Mouse (Mus musculus) forebrain, embryonic 15.5 days (tissue): ENCODE measurements around the gene Kazn. TPM values are rescaled to one million over a fixed set of nuclear protein-coding genes. Genes with fewer than 3 reads are reported as not detected.

Source experiments
- ATAC-seq: fragments of 200-750 bp; cut with Nextera tagmentation; replicated peaks from 2 replicates; pipeline ENCODE4 v1.8.0; 2017; ENCODE audit warnings: mild to moderate bottlenecking, moderate TSS enrichment, moderate library complexity
- H3K27ac ChIP-seq: fragments of 300-500 bp; sonication (generic); replicated peaks from 2 replicates; pipeline ENCODE4 v1.5.1; 2015; ENCODE audit warnings: mild to moderate bottlenecking, inconsistent platforms
- H3K27me3 ChIP-seq: fragments of 300-500 bp; sonication (generic); 2 replicates; pipeline ENCODE4 v1.6.1; 2015; ENCODE audit warnings: inconsistent platforms
- H3K36me3 ChIP-seq: fragments of 300-500 bp; sonication (generic); 2 replicates; pipeline ENCODE4 v1.6.1; 2015; ENCODE audit warnings: mild to moderate bottlenecking, inconsistent platforms
- H3K4me1 ChIP-seq: fragments of 300-500 bp; sonication (generic); 2 replicates; pipeline ENCODE4 v1.6.1; 2015; ENCODE audit warnings: inconsistent platforms
- H3K4me2 ChIP-seq: fragments of 300-500 bp; sonication (generic); replicated peaks from 2 replicates; pipeline ENCODE4 v1.6.1; 2015; ENCODE audit warnings: mild to moderate bottlenecking, inconsistent platforms
- H3K4me3 ChIP-seq: fragments of 300-500 bp; sonication (generic); 2 replicates; pipeline ENCODE4 v1.5.1; 2015; ENCODE audit warnings: mild to moderate bottlenecking, inconsistent platforms
- H3K9ac ChIP-seq: fragments of 300-500 bp; sonication (generic); replicated peaks from 2 replicates; pipeline ENCODE4 v1.6.1; 2015; ENCODE audit warnings: mild to moderate bottlenecking, inconsistent platforms
- H3K9me3 ChIP-seq: fragments of 300-500 bp; sonication (generic); 2 replicates; pipeline ENCODE4 v1.6.1; 2016; ENCODE audit warnings: inconsistent platforms
- WGBS: fragments of 180-500 bp; shearing (Covaris S2); methylation state at CpG from one replicate; pipeline ENCODE4 v1.1.7; 2015; ENCODE audit warnings: mixed read lengths; 5-methylcytosine and 5-hydroxymethylcytosine counted together
- polyA plus RNA-seq: library from polyadenylated mRNA; unstranded; fragments of >200 nt; fragmentation: Nextera tagmentation; extraction: Ambion mirVana; gene quantifications from 2 replicates; pipeline ENCODE4 v1.2.1, GENCODE M21; 2015

The Kazn gene
- polyA plus RNA-seq, 1 experiment from 2014 or later = 25.6 TPM

GRCm38 (mm10) chr4:142065270-142065669 lies 173.9 kb downstream of the Kazn start:
- H3K4me2 ChIP-seq = no peak overlapping the region
- H3K9ac ChIP-seq = no peak overlapping the region
- 85% methylated on average over 8 of the region's 8 CpGs for WGBS
- peaks cover 20% of the 10 kb centered on the region; the same call in 1 of the 2 replicates for H3K4me1 ChIP-seq
- ATAC-seq = no peak
- no peaks in the 10 kb centered on the region for H3K9me3 ChIP-seq
- H3K27me3 ChIP-seq = peaks cover 7% of the 10 kb centered on the region; the same call in 1 of the 2 replicates
- no peak overlapping the region for H3K4me3 ChIP-seq
- no peaks in the 10 kb centered on the region for H3K36me3 ChIP-seq
- H3K27ac ChIP-seq = no peak overlapping the region

DNA sequence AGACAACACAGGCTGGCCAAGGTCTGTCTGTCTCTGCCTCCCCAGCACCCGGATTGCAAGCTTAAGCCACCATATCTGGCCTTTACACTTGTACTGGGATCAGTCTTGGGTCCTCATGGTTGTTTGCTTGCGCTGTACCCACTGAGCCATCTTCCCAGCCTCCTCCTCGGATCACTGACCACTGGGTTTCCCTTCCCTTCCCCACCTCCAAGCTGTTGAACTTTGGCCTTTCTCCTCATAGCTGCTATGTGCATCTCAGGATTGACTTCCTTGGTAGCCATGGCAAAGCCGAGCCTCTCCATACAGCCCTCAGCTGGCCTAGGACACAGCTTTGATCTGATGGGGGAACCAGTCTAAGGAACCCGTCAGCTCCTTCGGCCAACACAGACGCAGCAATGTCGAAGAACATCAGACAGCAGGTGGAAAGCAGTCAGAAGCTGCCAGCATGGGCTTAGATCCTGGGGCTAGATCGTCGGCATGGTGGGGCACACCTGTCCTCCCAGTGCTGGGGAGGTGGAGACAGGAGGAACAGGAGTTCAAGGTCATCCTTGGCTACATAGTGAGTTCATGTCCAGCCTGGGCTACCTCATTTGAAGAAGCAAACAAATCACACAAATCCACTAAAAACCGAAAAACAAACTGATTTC lies 174.5 kb downstream of the Kazn start:
- no peak for ATAC-seq
- no peak overlapping the region for H3K27ac ChIP-seq
- no peaks in the 10 kb centered on the region for H3K36me3 ChIP-seq
- 93% methylated on average over 11 of the region's 11 CpGs for WGBS
- no peak overlapping the region for H3K4me2 ChIP-seq
- H3K4me1 ChIP-seq = peaks cover 21% of the 10 kb centered on the region; the same call in 1 of the 2 replicates
- H3K4me3 ChIP-seq = no peak overlapping the region
- H3K9me3 ChIP-seq = no peaks in the 10 kb centered on the region
- H3K9ac ChIP-seq = no peak overlapping the region
- peaks cover 7% of the 10 kb centered on the region; the same call in 1 of the 2 replicates for H3K27me3 ChIP-seq

GRCm38 (mm10) chr4:142063057-142063534 lies 176.1 kb downstream of the Kazn start:
- ATAC-seq = no peak
- H3K4me2 ChIP-seq = no peak overlapping the region
- H3K27me3 ChIP-seq = 0 out of 2 replicates have a peak, but pooled peaks cover 4% of the 10 kb centered on the region
- WGBS = 94% methylated on average over 8 of the region's 8 CpGs
- H3K36me3 ChIP-seq = no peaks in the 10 kb centered on the region
- no peak overlapping the region for H3K27ac ChIP-seq
- H3K9ac ChIP-seq = no peak overlapping the region
- H3K4me3 ChIP-seq = no peak overlapping the region
- H3K4me1 ChIP-seq = 0 out of 2 replicates have a peak, but pooled peaks cover 16% of the 10 kb centered on the region
- no peaks in the 10 kb centered on the region for H3K9me3 ChIP-seq

- Histone ChIP-seq H3K4me3 (no peak overlapping the region), H3K4me1 (0 out of 2 replicates have a peak, but pooled peaks cover 19% of the 10 kb centered on the region), H3K9me3 (no peaks in the 10 kb centered on the region), H3K4me2 (no peak overlapping the region), H3K9ac (no peak overlapping the region), H3K36me3 (no peaks in the 10 kb centered on the region), H3K27ac (no peak overlapping the region), H3K27me3 (no peaks in the 10 kb centered on the region)
- ATAC-seq = no peak
- 85% methylated on average over 23 of the region's 23 CpGs for WGBS
Observed at GRCm38 (mm10) chr4:142061485-142062240, 177.5 kb downstream of the Kazn start.

DNA sequence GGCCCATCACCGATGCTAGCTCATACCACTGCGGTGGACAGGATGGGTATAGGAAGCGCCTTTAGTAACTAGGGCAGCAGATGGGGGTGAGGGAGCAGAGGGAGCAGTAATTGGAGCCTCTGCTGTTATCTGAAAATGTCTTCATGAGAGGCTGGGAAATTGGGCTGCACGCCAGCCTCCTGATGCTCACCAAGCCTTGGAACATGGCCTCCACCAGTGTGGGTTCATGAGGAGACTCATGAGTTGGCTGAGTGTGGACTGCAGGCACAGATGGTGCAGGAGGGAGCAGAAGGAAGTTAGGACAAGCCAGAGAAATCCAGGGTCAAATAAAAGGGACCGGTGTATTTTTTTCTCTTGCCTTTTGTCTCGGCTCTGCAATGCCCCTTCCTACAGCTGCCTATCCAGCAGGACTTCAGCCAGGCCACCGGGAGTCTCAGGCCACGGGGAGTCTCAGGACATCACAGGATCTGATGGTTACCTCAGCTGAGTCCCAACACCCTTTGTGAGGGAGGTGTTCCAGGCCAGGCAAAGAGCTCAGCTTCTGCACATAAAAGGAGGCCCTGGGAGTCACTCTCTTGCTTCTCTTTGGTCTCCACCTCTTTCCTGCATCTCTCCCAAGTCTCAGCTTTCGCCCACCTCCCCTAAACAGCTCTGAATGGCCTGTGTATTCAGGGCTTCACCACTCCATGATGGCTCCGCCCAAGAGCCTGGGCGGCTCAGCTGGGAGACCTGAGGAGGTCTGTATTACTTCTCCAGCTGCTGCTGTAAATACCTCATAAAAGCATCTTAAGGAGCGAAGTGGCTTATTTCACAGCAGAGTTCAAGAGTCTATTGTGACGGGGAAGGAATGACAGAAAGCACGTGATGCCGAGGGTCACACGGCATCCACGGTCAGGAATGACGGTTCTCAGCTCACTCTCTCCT lies 178.5 kb downstream of the Kazn start:
- Histone ChIP-seq H3K27ac (no peak overlapping the region), H3K36me3 (no peaks in the 10 kb centered on the region), H3K4me2 (no peak overlapping the region), H3K4me3 (no peak overlapping the region), H3K27me3 (no peaks in the 10 kb centered on the region), H3K4me1 (0 out of 2 replicates have a peak, but pooled peaks cover 14% of the 10 kb centered on the region), H3K9me3 (no peaks in the 10 kb centered on the region), H3K9ac (no peak overlapping the region)
- 0 out of 2 replicates have a peak, but pooled peaks have one; percentile 34 for ATAC-seq
- WGBS = 53% methylated on average over 18 of the region's 18 CpGs

- Histone ChIP-seq H3K9ac (no peak overlapping the region), H3K27ac (no peak overlapping the region), H3K4me3 (no peak overlapping the region), H3K9me3 (no peaks in the 10 kb centered on the region), H3K27me3 (no peaks in the 10 kb centered on the region), H3K4me2 (no peak overlapping the region), H3K36me3 (no peaks in the 10 kb centered on the region), H3K4me1 (0 out of 2 replicates have a peak, but pooled peaks cover 14% of the 10 kb centered on the region)
- no peak for ATAC-seq
- 73% methylated on average over 8 of the region's 8 CpGs for WGBS
Observed at GRCm38 (mm10) chr4:142059841-142060193, 179.4 kb downstream of the Kazn start.

DNA sequence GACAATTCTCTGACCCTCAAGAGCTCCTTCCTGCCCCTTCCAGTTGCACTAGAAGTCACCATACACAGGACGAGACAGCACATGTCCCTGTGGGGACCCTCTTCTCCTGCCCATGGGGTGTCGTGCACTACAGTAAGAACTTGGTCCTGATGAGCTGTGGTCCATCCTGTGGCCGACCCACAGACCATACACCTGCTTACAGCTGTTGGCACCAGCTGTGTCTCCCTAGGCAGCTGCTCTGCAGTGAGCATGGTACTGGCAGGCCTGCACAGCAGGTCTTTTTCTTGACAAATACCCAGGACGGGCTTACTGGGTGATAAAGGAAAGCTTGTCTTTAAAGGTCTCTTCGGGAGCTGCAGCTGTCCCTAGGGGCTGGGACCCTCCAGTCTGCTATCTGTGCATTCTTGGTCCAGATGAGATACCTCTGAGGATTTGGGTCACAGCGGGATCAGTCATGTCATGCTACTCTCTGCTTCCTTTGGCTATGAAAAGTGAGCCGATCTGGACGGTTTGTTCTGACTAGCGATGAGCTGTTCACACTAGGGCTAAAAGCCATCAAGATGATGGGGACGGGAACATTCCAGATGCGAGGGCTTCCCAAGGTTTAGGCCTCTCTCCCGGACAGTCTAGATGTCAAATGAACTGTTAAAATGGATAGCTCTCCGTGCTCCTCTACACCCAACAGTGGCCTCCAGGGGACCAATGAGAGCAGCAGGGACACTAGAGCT lies 179.9 kb downstream of the Kazn start:
- WGBS = 77% methylated on average over 13 of the region's 13 CpGs
- Histone ChIP-seq H3K4me2 (no peak overlapping the region), H3K9me3 (no peaks in the 10 kb centered on the region), H3K27ac (no peak overlapping the region), H3K36me3 (no peaks in the 10 kb centered on the region), H3K4me1 (0 out of 2 replicates have a peak, but pooled peaks cover 14% of the 10 kb centered on the region), H3K9ac (no peak overlapping the region), H3K27me3 (no peaks in the 10 kb centered on the region), H3K4me3 (no peak overlapping the region)
- ATAC-seq = no peak

DNA sequence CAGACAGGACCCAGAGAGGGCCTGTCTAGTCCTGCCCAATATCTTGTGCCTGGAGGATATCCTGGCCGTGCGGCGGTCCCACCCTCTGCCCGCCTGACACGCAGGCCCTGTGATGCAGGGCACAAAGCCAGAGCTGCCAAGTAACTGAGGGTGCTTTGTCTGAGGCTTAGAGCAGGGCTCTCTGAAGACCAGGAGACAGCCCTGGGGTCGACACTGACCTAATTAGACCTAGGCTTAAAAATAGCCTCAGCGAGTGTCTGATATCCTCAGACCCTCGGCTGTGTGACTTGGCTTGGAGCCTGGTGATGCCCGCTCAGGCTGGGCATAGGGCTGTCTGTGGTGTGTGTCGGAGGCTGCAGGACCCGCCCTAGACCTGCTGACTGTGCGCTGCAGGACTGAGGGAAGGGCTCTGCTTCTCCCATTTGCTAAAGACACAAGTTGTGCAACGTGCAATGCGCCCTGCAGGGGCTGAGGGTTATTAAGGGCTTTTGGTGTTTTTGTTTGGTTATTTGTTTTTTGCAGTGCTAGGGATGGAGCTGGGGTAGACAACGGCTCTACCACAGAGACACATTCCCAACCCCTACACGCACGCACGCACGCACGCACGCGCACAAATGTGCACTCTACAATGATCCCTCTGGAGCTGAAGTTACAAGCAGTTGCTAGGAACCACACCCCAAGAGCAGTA lies 181.5 kb downstream of the Kazn start:
- WGBS = 60% methylated on average over 22 of the region's 22 CpGs
- Histone ChIP-seq H3K4me1 (0 out of 2 replicates have a peak, but pooled peaks cover 14% of the 10 kb centered on the region), H3K27ac (no peak overlapping the region), H3K4me3 (no peak overlapping the region), H3K27me3 (no peaks in the 10 kb centered on the region), H3K9me3 (no peaks in the 10 kb centered on the region), H3K4me2 (no peak overlapping the region), H3K36me3 (no peaks in the 10 kb centered on the region), H3K9ac (no peak overlapping the region)
- peak; percentile 46; the same call in 1 of the 2 replicates for ATAC-seq

DNA sequence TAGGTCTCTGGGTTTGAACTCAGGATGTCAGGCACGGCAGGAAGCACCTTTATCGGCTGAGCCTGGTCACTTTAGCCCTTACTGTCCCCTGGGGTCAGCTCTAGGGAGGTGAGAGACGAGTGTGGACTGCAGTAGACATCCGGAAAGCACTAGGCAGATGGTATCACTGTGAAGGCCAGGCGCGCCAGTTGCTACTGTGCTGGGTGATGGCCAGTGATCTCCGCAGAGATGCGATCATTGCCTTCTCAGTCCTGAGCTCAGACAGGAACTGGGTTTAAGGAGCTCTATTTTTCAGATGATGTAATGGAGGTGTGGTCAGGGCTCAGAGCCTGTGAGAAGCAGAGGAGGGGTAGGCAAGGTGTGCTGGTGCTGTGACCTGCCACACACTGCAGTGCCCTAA lies 183.6 kb downstream of the Kazn start:
- Histone ChIP-seq H3K4me3 (no peak overlapping the region), H3K27ac (no peak overlapping the region), H3K27me3 (no peaks in the 10 kb centered on the region), H3K36me3 (no peaks in the 10 kb centered on the region), H3K9ac (no peak overlapping the region), H3K9me3 (no peaks in the 10 kb centered on the region), H3K4me2 (no peak overlapping the region), H3K4me1 (0 out of 2 replicates have a peak, but pooled peaks cover 8% of the 10 kb centered on the region)
- WGBS = 83% methylated on average over 8 of the region's 8 CpGs
- no peak for ATAC-seq

DNA sequence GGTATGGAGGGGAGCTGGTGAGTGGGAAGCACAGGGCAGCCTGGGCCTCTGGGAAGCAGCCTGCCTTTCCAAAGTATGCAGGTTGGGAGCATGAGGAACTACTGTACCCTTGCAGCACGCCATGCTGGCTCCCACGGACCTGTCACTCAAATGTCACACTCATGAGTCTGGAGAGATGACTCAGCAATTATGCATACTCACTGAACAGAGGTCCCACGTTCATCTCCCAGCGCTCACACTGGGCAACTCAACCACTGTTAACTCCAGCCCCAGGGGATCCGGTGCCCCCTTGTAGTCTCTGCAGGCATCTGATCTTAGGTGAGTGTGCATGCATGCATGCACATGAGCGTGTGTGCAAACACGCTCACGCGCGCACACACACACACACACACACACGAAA lies 184.6 kb downstream of the Kazn start:
- ATAC-seq = no peak
- no peak overlapping the region for H3K4me3 ChIP-seq
- WGBS = 88% methylated on average over 11 of the region's 11 CpGs
- H3K9ac ChIP-seq = no peak overlapping the region
- no peak overlapping the region for H3K4me2 ChIP-seq
- H3K36me3 ChIP-seq = no peaks in the 10 kb centered on the region
- H3K9me3 ChIP-seq = no peaks in the 10 kb centered on the region
- no peak overlapping the region for H3K27ac ChIP-seq
- 0 out of 2 replicates have a peak, but pooled peaks cover 4% of the 10 kb centered on the region for H3K4me1 ChIP-seq
- no peaks in the 10 kb centered on the region for H3K27me3 ChIP-seq
